Mouse (Mus musculus) liver, adult 2 months (tissue): ENCODE data around the gene Klf7. TPM values are rescaled to one million over a fixed set of nuclear protein-coding genes. Genes with fewer than 3 reads are reported as not detected.

Experiments
- DNase-seq: peaks from one replicate; pipeline ENCODE4 v3.0.0-alpha.2; 2011; ENCODE audit warnings: low read depth, low spot score; ENCODE audit errors: extremely low read depth
- H3K27ac ChIP-seq: fragments of 200-500 bp; replicated peaks from 2 replicates; pipeline ENCODE4 v1.5.1; 2012; ENCODE audit warnings: low read depth, mild to moderate bottlenecking, control low read depth, inconsistent platforms, low read length; ENCODE audit not compliant: insufficient read depth
- H3K27me3 ChIP-seq: fragments of 200-500 bp; 2 replicates; pipeline ENCODE4 v1.6.1; 2012; ENCODE audit warnings: mild to moderate bottlenecking, moderate library complexity, low read length, inconsistent platforms; ENCODE audit not compliant: control insufficient read depth, insufficient read depth
- H3K36me3 ChIP-seq: fragments of 200-500 bp; 2 replicates; pipeline ENCODE4 v1.6.1; 2012; ENCODE audit warnings: low read length, inconsistent platforms; ENCODE audit not compliant: control insufficient read depth, insufficient read depth
- H3K4me1 ChIP-seq: fragments of 200-500 bp; 2 replicates; pipeline ENCODE4 v1.6.1; 2011; ENCODE audit warnings: low read length; ENCODE audit not compliant: control insufficient read depth, insufficient read depth
- H3K4me3 ChIP-seq: fragments of 200-500 bp; 2 replicates; pipeline ENCODE4 v1.5.1; 2011; ENCODE audit warnings: low read depth, mild to moderate bottlenecking, control low read depth, low read length, moderate library complexity; ENCODE audit not compliant: insufficient read depth
- H3K79me2 ChIP-seq: fragments of 200-500 bp; 2 replicates; pipeline ENCODE4 v1.6.1; 2012; ENCODE audit warnings: inconsistent platforms, mild to moderate bottlenecking, low read length, moderate library complexity; ENCODE audit not compliant: control insufficient read depth, insufficient read depth
- H3K9ac ChIP-seq: fragments of 200-500 bp; 2 replicates; pipeline ENCODE4 v1.6.1; 2012; ENCODE audit warnings: low read depth, mild to moderate bottlenecking, control low read depth, inconsistent platforms, low read length
- CTCF ChIP-seq: fragments of 200-500 bp; IDR thresholded peaks from 2 replicates; pipeline ENCODE4 v1.5.1; 2011; ENCODE audit warnings: low read depth, low read length, control low read depth
- POLR2A ChIP-seq: fragments of 200-500 bp; IDR thresholded peaks from 2 replicates; pipeline ENCODE4 v1.6.1; 2011; ENCODE audit warnings: low read length, control low read depth; ENCODE audit not compliant: insufficient read depth; ENCODE audit errors: extremely low read depth
- WGBS: fragments of 180-500 bp; shearing (Covaris S2); methylation state at CpG from one replicate; pipeline ENCODE4 v1.1.7; 2018; 5-methylcytosine and 5-hydroxymethylcytosine counted together
- polyA plus RNA-seq: library from polyadenylated mRNA; depleted of rRNA; stranded (reverse); fragments of >200 nt; gene quantifications from 2 replicates; pipeline ENCODE4 v1.2.3, GENCODE M21; 2012; rRNA removed
- total RNA-seq: library from RNA; depleted of rRNA; stranded (reverse); fragments of >200 nt; gene quantifications from 2 replicates; pipeline ENCODE4 v1.2.3, GENCODE M21; 2014; rRNA removed

The Klf7 gene
- total RNA-seq, result 4.0 and 4.4 TPM in 2 replicates
- 2.0 and 2.2 TPM in 2 replicates for polyA plus RNA-seq

GRCm38 (mm10) chr1:64121559-64122465, at the start of gene Klf7:
Gene Klf7 (minus strand): TSS chr1:64122282.
- Histone ChIP-seq H3K27ac (peak within 1 kb of the TSS; percentile 97), H3K36me3 (no peaks in the 10 kb centered on the region), H3K79me2 (no peaks in the 10 kb centered on the region), H3K4me1 (peaks cover 2% of the 10 kb centered on the region; the same call in 1 of the 2 replicates), H3K4me3 (peak within 1 kb of the TSS; percentile 81), H3K9ac (peak within 1 kb of the TSS; percentile 98), H3K27me3 (no peaks in the 10 kb centered on the region)
- TF ChIP-seq CTCF (no peak), POLR2A (peak; percentile 99)
- DNase-seq, result peak; percentile 96
- under 1% methylated on average over 82 of the region's 82 CpGs for WGBS

- Histone ChIP-seq H3K36me3 (no peaks in the 10 kb centered on the region), H3K4me3 (no peak overlapping the region), H3K79me2 (no peaks in the 10 kb centered on the region), H3K27me3 (no peaks in the 10 kb centered on the region), H3K9ac (no peak overlapping the region), H3K27ac (no peak overlapping the region), H3K4me1 (no peaks in the 10 kb centered on the region)
- no peak for DNase-seq
- TF ChIP-seq CTCF (no peak), POLR2A (no peak)
- 82% methylated on average over 5 of the region's 5 CpGs for WGBS
Observed at GRCm38 (mm10) chr1:64164526-64165062, 42.5 kb upstream of the Klf7 start.

DNA sequence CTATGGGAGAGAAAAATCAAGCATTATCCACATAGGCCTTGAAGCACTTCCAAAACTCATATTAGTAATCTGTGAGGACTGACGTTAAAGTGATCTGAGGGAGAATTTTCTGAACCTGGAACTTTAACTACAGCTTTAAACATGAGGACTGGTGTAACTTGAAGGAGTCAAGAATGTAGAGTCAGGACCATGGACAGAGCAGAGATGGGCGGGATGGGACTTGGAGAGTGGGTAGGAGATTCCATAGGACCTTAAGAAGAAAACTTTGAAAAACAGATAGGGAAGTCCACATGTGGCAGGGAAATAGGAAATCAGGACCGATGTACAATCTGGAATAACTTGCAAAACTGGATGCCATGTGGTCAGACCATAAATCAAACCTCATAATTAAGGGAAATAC, 36.7 kb upstream of the Klf7 start:
- H3K27ac ChIP-seq, result no peak overlapping the region
- H3K4me1 ChIP-seq, result no peaks in the 10 kb centered on the region
- DNase-seq, result no peak
- no peak overlapping the region for H3K4me3 ChIP-seq
- H3K27me3 ChIP-seq, result no peaks in the 10 kb centered on the region
- 56% methylated on average over 3 of the region's 3 CpGs for WGBS
- H3K36me3 ChIP-seq, result no peaks in the 10 kb centered on the region
- TF ChIP-seq CTCF (no peak), POLR2A (no peak)
- no peaks in the 10 kb centered on the region for H3K79me2 ChIP-seq
- H3K9ac ChIP-seq, result no peak overlapping the region

DNA sequence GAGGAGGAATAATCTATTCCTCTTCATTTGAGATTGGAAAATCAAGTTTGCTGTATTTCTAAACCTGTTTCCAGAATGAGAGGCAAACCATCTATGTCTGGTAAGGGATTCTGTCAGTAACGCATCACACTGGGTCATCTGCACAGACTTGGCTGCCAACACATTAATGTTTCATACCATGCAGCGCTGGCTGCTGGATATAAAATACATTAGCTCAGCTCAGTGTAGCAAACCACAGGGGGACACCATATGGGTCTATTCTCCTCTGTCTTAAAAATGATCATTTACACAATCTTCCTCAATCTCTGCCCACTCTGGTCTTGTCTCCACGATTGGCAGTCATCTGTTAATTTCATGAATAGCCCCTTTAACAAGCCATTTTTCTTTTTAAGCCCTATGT, 27.1 kb upstream of the Klf7 start:
- no peak overlapping the region for H3K27ac ChIP-seq
- no peak overlapping the region for H3K9ac ChIP-seq
- WGBS, result 90% methylated on average over 3 of the region's 3 CpGs
- no peaks in the 10 kb centered on the region for H3K79me2 ChIP-seq
- no peak overlapping the region for H3K4me3 ChIP-seq
- H3K27me3 ChIP-seq, result no peaks in the 10 kb centered on the region
- H3K36me3 ChIP-seq, result no peaks in the 10 kb centered on the region
- no peak for TF ChIP-seq POLR2A
- TF ChIP-seq CTCF, result no peak
- no peaks in the 10 kb centered on the region; the same call in 1 of the 2 replicates for H3K4me1 ChIP-seq
- DNase-seq, result no peak

DNA sequence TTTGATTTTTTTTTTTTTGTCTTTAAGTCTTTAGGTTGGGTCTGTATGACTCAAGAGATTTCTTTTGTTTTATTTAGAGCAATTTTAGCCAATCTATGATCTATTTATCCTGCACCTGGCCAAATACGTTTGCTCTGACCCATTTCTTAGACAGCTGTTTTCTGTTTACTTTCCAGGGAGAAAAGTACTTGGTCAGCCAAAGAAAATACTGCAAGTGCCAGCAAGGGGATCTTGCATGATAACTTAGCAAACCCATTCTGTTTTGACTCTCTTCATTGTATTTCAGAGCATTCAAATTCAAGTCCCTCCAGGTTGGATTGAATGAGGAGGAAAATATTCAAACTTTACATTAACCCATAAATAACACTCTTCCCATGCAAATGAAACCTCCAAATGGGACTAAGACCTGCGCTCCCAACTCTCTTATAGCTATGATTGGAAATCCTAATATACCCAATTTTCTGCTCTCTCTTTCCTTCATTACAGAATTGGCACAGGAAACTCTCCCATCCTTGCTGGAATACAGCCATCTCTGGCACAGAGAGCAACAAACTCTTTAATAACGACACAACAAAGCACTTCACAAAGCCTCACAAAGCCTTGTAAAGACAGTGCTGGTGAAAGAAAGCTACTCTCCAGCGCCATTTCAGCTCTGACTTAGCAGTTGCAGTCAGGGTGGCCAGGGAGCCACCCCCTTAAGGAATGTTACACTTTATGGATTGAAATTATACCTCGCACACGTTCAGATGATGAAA, 20.8 kb upstream of the Klf7 start:
- DNase-seq, result no peak
- WGBS, result 69% methylated on average over 6 of the region's 6 CpGs
- H3K27ac ChIP-seq, result no peak overlapping the region
- H3K4me1 ChIP-seq, result no peaks in the 10 kb centered on the region; the same call in 1 of the 2 replicates
- TF ChIP-seq POLR2A, result no peak
- TF ChIP-seq CTCF, result no peak
- no peak overlapping the region for H3K4me3 ChIP-seq
- H3K36me3 ChIP-seq, result no peaks in the 10 kb centered on the region
- no peaks in the 10 kb centered on the region for H3K27me3 ChIP-seq
- no peak overlapping the region for H3K9ac ChIP-seq
- no peaks in the 10 kb centered on the region for H3K79me2 ChIP-seq
